Mouse (Mus musculus): ENCODE results near the gene Cnpy4.
A peak's percentile ranks its signal among the peaks of the same experiment; 100 is the strongest.
"Not testable (repeated sequence)": the region's sequence is repeated elsewhere in the genome, so short reads cannot be mapped to it uniquely, and the experiment has no call there.

Gene Cnpy4

GRCm38 (mm10) chr5:138202086-138202485 lies 14.8 kb downstream of the Cnpy4 start:
- no peak for DNase-seq (ENCODE audit: low read depth)

DNA sequence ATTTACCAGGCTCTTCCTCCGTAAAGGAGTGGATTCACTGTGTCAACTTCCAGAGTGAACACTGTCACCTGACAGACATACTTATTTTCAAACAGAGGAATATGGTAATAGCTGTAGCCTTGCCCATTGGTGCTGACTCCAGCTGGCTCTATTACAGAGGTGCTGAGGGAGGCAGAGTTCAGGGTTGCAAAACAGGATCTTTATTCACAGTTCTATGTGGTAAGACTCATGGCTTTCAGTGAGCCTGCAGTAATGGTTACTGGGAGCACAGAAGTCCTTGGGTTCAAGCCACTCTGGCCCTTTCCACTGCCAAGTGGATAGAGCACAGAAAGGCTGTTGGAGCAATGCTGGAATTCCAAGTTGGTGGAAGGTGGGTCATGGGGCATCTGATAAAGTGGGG lies 20.0 kb downstream of the Cnpy4 start:
- no peak for DNase-seq (ENCODE audit: low read depth)

DNA sequence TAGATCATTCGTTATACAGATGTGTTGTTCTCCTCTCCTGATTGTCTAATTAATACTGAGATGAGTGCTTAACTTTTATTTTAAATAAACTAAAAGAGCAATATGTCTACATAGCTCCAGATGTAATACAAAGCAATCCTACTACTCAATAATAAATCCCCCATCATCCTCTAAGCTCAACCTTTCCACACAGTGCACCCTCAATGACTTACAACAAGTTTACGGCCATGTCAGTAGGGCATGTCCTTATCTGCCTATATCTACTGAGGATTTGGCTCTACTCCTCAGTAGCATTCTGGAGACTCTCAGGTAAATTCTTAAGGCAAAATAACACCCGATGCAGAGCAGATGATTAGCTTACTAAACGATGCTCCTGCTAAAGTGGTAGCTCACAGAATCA lies 20.6 kb downstream of the Cnpy4 start:
- DNase-seq (ENCODE audit: low read depth): no peak

DNA sequence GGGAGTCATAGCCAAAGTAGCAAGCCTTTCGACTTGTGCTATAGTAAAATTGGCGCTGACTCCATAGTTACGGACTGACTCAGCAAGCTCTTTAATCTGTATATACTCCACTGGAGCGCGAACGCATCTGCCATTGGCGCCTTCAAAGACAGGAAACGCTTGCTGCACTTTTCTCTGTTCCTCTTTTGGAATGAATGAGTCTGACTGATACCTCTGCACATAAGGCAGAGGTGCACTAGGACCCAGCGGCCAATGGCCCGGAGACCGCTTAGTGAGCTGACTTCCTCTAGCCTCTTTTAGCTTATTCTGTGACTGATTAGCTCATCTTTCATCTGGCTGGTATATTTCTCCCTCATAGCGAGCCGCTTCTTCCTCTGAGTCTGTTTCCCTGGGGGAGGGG lies 29.3 kb downstream of the Cnpy4 start:
- DNase-seq (ENCODE audit: low read depth): not testable (repeated sequence)

DNA sequence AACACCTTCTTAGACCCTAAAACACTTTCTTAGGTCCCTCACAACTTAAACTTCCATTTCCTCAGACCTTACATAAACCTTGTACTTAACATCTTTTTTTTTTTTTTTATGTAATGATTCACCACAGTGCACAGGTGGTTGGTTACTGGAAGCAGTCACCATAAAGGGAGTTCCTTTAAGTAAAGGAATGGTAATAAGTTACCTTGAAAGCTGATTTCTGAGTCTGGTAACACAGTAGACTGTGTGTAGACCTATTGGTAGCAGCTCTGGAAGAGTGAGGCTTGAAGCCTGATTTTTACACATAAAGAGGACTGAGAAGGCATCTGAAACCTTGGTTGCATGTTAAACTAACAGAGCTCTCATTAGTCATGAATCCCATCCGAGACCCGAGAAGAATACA lies 32.6 kb downstream of the Cnpy4 start:
- no peak for DNase-seq (ENCODE audit: low read depth)

- peak; percentile 33 for DNase-seq (ENCODE audit: low read depth)
Measured at GRCm38 (mm10) chr5:138222111-138222510, 34.8 kb downstream of the Cnpy4 start.

GRCm38 (mm10) chr5:138223287-138223686 lies 36.0 kb downstream of the Cnpy4 start:
- no peak for DNase-seq (ENCODE audit: low read depth)

DNA sequence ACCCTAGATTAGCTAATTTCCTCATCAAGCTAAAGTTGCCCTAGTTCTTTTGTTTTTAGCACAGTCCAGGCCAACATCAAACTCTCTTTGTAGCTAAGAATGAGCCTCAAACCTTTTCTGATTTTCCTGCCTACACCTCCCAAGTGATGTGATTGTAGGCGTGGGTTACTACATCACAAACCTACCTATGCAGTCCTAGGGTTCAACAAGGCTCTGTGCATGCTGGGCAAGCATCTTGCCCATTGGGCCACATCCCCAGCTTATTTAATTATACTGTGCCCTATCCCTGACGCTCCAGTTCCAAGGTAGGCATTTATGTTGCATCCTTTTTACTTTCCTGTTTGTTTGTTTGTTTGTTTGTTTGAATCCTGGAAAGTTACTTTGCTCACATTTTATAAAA lies 38.4 kb downstream of the Cnpy4 start, which contains the start of gene Nxpe5:
Gene Nxpe5 (plus strand): TSS at position 199 of the 400 bp plus-strand sequence.
- no peak for DNase-seq (ENCODE audit: low read depth)

DNA sequence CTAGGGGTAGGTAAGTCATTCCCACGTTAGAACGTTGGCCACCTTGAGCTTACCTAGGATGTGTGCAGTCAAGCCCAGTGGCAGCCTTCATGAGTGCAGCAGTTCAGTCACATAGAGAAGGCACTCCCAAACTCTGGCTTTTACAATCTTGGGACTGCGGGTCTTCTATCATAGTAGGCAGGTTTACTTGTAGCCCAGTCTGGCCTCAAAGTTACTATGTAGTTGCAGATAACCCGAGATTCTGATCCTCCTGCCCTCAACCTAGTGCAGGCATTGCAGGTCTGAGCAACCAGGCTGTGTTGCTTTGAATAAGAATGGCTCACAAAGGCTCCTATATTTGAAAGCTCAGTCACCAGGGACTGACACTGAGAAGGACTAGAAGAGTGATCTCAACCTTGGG lies 39.2 kb downstream of the Cnpy4 start:
- DNase-seq (ENCODE audit: low read depth): no peak

GRCm38 (mm10) chr5:138227367-138227766 lies 40.1 kb downstream of the Cnpy4 start:
- DNase-seq (ENCODE audit: low read depth): no peak

- no peak for DNase-seq (ENCODE audit: low read depth)
Measured at GRCm38 (mm10) chr5:138228026-138228425, 40.7 kb downstream of the Cnpy4 start.

DNA sequence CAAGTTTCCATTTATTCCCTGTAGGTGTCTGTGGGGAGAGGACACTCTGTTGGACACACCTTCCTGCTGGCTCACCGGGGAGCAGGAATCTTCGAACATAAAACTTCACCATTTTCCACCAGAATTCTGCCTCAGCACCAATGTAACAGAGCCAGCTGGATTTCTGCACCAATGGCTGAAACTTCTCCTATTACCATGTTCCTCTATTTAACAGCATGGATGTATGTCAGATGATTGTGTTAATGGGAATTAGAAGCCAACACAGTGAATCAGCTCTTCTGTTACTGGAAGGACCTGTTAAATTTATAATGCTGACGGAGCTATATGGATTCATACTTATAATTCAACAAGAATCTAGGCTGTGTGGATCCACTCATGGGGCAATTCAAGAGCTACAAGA lies 42.2 kb downstream of the Cnpy4 start:
- DNase-seq (ENCODE audit: low read depth): no peak

DNA sequence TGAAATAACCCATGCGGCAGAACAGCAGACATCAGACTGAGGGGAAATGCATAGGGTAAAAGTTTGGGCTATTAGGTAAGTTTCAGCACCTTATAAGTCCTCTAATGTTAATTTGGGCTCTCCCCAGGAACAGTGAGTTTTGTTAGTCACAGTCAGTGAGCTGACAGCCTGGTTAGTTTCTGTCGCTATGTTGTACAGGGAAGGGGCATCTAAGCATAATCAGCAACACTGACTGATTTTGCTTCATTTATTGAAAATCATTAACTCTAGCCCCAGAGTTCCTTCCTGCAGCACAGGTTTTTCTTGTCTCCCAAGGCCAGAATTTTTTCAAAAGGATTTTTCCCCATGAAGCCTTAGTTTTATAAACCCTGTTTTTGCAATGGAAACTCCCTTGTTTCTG lies 46.5 kb downstream of the Cnpy4 start:
- no peak for DNase-seq (ENCODE audit: low read depth)

- no peak for DNase-seq (ENCODE audit: low read depth)
Measured at GRCm38 (mm10) chr5:138234224-138234623, 46.9 kb downstream of the Cnpy4 start.

DNA sequence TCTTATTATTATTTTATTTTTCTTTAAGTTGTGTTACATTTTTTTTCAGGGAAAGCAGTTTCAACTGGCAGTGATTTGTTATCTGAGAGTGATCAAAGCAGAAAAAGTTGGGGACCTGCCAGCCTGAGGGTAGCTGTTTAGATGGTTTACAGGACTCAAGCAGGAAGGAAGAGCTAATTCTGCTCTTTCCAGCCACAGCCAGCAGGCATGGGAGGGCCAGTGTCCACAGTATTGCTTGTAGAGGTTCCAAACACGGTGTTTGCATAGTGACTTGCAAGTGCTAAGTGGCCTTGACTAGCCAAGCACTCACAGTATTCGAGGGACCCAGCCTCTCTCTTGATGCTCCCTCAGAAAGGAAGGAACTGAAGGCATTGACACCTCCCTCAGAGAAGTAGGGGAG lies 54.2 kb downstream of the Cnpy4 start:
- no peak for DNase-seq (ENCODE audit: low read depth)
